Mouse (Mus musculus): ENCODE data around the gene Thop1. TPM values are rescaled to one million over a fixed set of nuclear protein-coding genes. Genes with fewer than 3 reads are reported as not detected.
"Not testable (repeated sequence)": the region's sequence is repeated elsewhere in the genome, so short reads cannot be mapped to it uniquely, and the experiment has no call there.

The Thop1 gene
- 10 to 100 TPM; 12.3 to 13.2 TPM for total RNA-seq (2021)

DNA sequence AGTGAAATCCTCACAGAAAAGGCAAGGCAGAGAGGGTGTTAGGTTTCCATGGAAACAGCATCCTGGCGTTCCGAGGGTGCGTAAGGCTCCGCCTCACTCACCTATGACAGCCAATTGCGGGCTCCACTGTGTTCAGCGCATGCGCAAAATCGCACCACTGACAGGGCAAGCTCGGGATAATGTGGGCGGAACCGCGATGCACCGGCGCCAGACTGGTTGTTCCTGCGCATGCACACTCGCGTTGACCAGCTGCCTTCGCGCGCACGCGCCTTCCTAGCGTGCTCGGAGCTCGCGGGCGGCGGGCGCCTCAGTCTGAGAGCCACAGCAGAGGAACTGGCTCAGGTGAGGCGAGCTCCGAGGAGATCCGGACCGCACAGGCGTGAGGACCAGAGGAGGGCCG is at the start of gene Thop1:
Thop1 (plus strand) TSS at position 200 of the 400 bp plus-strand sequence.
- DNase-seq (ENCODE audit: low spot score) = peak; percentile 96
- intact Hi-C loops (cut with DNase I) = no loop called here

DNA sequence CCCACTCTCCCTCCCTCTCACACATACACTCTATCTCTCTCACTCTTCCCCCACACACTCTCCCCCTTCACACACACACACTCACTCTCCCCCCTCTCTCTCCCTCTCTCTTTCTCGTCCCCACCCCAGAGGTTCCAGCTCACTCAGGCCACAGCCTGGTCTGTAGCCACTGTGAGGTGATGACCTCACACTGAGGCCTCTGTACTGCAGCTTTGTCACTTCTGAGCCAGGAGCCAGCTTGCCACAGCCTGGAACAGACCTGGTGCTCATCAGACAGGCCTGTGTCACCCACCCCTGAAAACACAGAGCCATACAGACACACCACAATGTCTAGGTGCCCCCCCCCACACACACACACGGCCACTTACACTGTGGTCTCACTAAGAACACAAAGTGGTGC is 49.6 kb upstream of the Thop1 start:
- intact Hi-C loops (cut with DNase I) = no loop called here
- DNase-seq (ENCODE audit: low spot score) = no peak

DNA sequence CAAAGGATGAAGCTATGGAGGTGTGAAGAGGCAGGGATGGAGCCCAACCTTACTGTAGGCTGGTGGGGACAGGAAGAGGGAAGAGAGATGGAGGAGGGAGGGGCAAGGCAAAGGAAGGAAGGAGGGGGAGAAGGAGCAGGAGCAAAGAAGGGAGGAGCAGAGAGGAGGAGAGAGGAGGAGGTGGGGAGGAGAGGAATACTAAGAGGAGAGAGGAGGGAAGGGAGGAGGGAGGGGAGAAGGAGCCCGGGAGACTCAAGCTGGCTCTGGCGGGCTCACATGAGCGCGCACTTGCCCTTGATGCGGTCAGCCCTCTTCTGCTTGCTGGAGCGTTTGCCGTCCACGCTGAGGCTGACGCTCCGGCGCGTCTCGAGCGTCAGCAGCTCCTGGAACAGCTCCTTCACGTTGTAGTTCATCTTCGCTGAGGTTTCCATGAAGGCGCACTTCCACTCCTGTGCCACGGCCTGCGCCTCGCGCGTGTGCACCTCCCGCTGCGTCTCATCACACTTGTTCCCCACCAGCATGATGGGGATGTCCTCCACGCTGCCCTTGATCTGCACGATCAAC is 48.2 kb upstream of the Thop1 start:
- intact Hi-C loops (cut with DNase I) = no loop called here
- no peak for DNase-seq (ENCODE audit: low spot score)

DNA sequence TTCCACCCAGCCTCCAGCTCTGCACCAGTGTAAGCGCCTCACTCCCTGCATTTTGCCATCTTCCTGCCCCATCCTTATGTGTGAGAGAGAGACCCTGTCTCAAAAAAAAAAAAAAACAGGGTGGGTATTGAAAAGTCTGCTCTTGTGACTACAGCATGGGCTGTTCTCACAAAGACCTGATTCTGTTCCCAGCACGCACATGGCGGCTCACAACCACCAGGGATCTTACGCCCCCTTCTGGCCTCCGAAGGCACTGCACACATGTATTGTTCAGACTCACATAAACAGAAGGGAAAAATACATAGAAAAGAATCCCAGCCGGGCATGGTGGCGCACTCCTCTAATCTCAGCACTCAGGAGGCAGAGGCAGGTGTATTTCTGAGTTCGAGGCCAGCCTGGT is 47.1 kb upstream of the Thop1 start:
- intact Hi-C loops (cut with DNase I) = no loop called here
- no peak for DNase-seq (ENCODE audit: low spot score)

DNA sequence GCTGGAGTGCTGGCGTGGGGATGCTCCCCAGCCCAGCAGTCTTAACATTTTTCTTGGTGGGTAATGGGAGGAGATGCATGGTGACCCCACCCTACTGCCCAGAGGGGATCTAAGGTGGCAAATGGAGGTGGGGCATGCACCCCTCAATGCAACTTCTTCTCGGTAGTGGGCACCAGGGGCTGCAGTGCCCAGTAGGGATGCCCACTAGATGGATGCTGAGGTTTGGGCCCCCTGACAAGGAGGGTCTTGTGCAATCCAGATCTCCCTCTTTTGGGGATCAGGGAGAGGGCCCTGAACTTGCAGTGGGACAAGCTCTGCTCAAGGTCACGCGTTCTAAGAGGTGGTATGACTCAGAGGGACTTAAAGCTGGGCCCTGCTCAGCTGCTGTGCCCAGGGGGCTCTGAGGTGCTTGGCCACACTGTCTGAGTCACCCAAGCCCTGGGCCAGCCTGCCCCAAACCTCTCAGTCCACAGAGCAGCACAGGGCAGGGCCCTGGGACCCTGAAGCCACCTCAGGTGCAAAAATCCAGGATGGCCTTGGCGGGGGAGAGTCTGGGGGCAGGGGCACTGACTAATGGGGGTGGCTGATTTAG is 45.4 kb upstream of the Thop1 start:
- intact Hi-C loops (cut with DNase I) = no loop called here
- no peak for DNase-seq (ENCODE audit: low spot score)

DNA sequence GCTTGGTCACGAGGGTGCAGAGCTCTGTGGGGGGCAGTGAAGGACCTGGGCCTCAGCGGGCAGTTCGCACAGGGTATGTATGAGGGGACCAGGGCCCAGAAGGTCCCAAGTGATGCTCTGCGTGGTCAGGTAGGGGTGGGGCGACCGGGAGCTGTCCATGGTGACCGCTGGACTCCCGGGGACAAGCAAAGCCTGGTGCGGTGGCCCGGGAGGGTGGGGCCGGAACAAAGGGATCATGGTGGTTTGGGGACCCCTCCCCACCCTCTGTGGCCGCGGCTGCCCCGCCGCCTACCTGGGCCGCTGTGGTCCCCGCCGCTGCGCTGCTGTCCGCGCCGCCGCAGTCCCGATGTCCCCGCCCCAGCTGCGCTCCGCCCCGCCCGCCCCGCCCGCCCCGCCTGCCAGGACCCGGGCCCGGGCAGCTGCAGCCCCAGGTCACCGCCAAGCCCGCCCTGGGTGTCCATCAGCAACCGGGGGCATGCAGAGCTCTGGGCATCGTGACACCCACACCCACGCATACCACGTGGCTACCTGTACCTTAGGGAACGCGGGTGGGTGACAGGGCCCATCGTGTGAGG is 44.7 kb upstream of the Thop1 start:
- intact Hi-C loops (cut with DNase I) = no loop called here
- no peak for DNase-seq (ENCODE audit: low spot score)

DNA sequence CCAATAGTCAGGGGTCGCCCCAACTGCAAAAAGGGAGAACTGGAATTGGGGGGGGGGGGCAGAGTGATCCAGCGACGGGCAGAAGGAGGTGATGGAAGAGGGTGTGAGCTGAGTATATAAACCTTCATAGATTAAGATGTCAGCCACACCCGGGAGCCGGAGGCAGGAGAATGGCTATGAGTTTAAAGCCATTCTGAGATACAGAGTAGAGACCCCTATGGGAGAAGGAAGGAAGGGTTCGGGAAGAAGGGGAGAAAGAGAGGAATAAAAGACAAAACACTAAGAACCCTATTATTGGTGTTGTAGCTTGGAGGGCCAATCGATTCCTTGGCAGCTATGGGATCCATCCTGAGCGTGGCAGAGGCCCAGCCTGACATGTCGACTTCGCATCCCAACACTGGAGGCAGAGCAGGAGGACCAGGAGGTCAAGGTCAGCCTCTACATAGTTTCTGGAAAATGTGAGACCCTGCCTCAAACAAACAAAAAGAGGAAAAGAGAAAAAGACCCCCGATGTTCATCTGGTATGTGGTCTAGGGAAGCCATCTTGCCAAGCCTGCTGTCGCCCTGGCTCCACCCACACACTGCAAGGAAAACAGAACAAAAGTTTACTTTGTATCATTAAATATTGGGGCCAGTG is 44.1 kb upstream of the Thop1 start, which contains the start of gene Diras1:
Diras1 (minus strand) TSS at position 24 of the 637 bp plus-strand sequence.
- intact Hi-C loops (cut with DNase I) = no loop called here
- no peak for DNase-seq (ENCODE audit: low spot score)

DNA sequence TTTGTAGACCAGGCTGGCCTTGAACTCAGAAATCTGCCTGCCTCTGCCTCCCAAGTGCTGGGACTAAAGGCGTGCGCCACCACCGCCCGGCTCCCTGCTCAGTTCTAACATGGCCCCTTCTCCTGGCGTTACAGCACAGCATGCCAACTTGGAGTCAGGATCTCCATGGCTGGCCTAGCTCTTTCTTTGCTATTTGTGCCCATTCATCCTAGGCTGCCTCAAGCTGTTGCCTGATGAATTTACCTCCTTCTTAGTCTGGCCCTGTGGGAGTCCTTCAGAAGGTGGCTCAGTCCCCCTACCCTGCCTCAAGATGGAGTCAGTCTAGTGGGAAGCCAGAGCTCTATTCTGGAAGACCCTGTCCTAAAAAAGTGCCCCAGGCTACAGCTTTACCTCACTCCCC is 43.0 kb upstream of the Thop1 start:
- no peak for DNase-seq (ENCODE audit: low spot score)
- intact Hi-C loops (cut with DNase I) = no loop called here

DNA sequence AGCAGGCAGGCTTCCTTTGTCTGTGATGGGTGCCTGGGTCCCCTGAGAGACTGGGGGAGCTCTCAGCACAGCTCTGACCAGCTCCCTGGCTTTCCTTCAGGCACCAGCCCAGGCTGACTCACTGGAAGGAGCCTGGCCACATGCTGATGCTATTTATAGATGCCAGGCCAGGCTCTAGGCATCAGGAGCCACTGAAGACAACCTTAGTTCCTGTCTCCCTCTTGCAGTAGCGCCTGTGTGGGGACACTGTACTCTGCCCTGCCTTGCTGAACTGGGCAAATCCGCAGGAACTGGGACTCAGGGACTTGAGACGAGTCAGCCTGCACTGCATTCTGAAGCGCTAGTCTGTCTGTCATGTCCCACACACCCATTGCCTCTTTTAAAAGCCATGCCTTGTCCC is 42.5 kb upstream of the Thop1 start:
- intact Hi-C loops (cut with DNase I) = no loop called here
- no peak for DNase-seq (ENCODE audit: low spot score)

DNA sequence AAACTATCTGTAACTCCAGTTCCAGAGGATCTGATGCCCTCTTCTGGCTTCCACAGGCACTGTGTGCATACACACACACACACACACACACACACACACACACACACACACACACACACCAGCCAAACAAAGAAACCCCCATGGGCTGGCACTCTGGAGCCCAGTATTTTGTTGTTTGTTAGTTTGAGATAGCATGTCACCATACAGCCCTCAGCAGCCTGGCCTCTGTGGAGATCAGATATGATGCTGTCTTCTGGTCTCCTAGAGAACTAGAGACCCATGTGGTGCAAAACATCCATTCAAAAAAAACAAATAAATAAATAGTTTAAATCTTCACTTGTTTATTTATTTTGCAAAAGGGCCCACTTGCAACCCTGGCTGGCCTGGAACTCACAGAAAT is 41.6 kb upstream of the Thop1 start:
- intact Hi-C loops (cut with DNase I) = no loop called here
- no peak for DNase-seq (ENCODE audit: low spot score)

DNA sequence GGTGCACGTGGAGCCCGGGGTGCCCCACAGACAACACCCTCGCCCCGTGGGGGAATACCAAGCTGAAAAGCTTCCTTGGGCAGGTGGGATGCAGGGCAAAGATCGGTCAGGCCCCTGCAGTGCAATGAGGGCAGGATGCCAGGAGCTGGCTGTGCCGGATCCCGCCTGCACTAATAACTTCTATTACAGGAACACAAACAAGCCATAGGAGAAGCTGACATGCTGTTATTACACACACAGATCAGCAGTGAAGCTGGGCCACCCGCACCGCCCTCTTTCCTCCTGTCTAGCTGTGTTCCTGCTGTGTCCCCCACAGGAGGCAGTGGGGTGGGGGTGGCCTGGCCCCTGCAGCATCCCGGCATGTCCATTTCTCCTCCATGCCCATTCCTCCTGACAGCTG is 40.8 kb upstream of the Thop1 start:
- no peak for DNase-seq (ENCODE audit: low spot score)
- intact Hi-C loops (cut with DNase I) = no loop called here

DNA sequence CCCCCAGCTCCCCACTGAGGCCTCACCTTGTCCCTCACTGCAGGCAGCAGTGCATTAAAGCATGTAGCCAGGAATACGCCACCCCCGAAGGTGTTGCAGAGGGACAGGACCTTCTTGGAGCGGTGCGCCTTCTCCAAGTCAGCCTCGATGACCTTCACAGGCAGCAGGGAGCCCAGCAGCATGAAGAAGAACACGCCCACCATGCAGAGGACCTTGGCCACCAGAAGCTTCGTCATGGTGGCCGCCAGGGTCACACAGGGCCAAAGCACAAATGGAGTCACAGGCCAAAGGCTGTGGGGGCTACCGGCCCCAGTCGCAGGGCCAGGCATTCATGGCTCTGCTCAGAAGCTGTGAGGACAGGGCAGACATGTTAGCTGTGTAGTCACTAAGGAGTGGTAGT is 36.2 kb upstream of the Thop1 start:
- intact Hi-C loops (cut with DNase I) = no loop called here

DNA sequence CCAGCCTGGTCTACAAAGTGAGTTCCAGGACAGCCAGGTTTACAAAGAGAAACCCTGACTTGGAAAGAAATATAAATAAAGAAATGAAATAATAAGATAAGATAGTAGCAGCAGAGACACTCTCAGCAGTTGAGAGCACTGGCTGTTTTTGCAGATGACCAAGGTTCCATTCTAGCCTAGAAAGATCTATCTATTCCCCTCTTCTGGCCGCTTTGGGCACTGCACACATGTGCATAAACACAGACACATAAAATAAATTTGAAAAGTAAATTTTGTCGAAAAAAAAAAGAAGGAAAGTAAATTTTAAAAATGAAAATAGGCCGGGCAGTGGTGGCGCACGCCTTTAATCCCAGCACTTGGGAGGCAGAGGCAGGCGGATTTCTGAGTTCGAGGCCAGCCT is 33.6 kb upstream of the Thop1 start:
- intact Hi-C loops (cut with DNase I) = no loop called here
- no peak for DNase-seq (ENCODE audit: low spot score)

More for the DNA sequence above, 36.2 kb upstream of the Thop1 start:
- DNase-seq (ENCODE audit: low spot score) = no peak

DNA sequence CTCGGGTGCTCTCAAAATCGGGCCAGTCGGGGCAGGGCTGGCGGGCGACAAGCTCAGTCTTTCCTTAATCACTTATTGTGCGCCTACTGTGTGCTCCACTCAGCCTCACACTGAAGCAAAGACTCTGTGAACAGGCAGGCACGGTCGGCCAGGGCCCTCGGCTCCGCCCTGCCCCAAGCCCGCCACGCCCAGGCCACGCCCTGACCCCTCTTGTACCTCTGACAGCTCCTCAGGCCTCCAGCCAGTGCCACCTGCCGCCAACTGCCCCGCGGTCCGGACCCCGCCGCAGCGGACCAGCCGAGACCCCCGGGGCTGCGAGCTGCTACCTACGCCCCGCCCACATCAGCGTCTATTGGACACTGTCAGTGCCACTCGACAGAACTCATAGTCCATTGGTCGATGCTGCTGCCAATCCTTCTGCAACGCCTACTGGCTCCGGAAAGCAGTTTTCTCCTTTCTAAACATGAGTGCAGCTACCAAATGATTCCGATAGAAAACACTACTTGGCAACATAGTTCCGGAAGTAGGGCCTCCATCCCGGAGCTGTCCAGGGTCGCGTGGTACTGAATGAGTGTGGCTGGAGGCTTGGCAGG is 32.8 kb upstream of the Thop1 start, which contains the start of gene Slc39a3:
Slc39a3 (minus strand) TSS at position 439 of the 593 bp plus-strand sequence.
- peak; percentile 98 for DNase-seq (ENCODE audit: low spot score)
- intact Hi-C loops (cut with DNase I) = no loop called here

DNA sequence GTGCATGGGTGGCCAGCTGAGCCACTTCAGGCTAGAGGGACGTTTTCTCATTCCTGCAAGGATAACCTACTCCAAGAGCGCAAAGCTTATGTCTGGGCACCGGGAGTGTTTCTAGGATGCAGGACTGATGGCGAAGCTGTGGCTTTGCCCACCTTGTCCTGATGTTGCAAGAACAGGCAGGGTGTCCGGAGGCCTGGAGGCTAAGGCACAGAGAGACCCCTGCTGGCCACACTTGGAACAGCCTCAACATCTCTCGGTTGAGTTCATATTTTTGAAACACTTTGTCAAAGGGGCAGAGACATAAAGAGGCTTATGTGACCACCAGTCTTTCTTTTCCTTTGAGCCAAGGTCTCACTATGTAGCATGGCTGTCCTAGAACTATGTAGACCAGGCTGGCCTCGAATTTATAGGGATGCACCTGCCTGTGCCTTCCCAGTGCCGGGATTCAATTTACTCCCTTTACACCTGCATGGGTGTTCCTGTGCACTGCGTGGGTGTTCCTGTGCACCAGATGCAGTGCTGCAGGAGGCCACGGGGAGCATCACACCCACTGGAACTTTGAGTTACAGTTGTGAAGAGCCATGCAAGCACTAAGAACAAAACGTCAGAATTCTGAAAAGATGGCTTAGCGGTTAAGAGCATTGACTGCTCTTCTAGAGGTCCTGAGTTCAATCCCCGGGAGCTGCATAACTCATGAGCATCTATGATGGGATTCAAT is 28.2 kb upstream of the Thop1 start:
- no peak for DNase-seq (ENCODE audit: low spot score)
- intact Hi-C loops (cut with DNase I) = loop anchor here (1.0 to 2.0 kb wide), 2 partner anchors 25 to 42 kb away; no protein-coding TSS in a partner anchor

DNA sequence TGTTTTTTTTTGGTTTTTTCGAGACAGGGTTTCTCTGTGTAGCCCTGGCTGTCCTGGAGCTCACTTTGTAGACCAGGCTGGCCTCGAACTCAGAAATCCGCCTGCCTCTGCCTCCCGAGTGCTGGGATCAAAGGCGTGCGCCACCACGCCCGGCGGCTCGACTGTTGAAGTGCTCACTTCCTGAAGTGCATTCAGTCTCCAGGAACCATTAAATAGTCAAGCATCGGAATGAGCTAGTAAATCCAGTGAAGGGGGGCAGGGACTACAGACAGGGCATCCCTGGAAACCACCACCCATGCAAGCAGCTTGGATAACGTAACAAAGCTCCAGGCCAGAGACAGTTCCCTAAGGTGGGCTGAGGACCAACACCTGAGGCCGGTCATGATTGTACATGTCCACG is 24.6 kb upstream of the Thop1 start:
- intact Hi-C loops (cut with DNase I); DNase-seq (ENCODE audit: low spot score): not testable (repeated sequence)

DNA sequence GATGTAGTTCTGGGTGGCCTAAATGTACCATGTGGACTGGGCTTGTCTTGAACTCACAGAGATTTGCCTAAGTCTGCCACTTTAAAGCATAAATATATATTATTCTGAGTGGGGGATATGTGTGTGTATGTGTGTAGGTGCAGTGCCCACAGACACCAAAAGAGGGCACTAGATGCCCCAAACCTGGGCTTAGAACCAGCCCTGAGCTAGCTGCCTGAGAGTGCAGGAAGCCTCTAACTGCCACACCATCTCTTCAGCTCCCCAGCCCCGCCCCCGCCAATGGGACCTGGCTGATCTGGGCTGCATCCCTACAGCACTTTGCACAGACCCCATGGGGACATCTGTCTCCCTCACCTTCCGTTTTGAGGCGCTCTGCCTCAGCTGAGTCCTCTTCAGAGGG is 19.2 kb upstream of the Thop1 start:
- intact Hi-C loops (cut with DNase I) = no loop called here
- no peak for DNase-seq (ENCODE audit: low spot score)

DNA sequence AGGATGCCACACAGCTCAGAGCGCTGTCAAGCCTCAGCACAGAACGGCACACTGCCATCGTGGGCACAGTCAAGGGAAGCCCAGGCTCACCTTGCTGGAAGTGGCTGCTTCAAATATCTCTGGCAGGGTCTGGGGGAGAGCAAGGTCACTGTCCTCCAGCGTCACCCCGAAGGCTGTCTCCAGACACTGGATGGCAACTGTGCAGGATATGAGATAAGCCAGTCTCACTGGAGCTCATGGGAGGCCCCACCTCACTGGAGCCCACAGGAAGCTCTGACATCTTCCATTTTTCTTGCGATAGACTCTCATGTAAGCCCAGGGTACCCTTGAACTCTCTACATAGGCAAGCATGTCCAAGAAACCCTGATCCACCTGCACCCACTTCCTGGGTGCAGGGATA is 18.7 kb upstream of the Thop1 start:
- no peak for DNase-seq (ENCODE audit: low spot score)
- intact Hi-C loops (cut with DNase I) = no loop called here

DNA sequence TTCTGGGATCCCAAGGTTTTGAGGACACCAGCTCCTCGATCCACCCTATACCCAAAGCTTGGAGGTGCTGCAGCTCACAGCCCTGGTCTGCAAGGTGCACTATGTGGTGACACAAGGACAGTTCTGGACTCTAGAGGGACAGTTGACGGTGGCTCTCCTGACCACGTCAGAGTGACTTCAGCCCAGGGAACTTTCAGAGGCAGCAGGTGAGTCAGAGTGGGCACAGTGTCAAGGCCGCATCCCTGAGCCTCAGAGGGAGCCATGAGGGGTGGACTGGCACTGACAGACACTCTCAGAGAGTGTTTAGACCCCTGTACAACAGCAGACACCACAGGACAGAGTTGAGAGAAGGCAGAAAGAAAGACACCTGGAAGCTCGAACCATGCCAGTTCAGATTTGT is 17.3 kb upstream of the Thop1 start:
- intact Hi-C loops (cut with DNase I) = no loop called here
- DNase-seq (ENCODE audit: low spot score) = no peak

DNA sequence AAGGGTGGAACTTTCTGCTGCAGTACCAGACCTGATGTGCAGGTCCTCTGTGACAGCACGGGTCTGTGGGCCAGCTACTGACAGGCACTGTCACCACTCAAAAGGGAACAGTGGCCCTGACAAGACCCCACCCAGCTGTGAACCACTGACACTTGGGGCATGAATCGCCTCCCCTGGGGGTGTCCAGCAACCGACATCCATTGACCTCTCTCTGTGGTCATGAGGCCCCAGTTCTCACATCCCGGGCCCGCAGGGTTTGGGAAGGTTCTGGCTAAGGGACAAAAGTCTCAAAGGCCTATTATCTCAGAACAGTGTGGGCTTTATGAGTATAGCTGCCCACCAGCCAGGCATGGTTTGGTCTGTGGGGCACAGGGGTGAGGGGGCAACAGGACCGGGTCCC is 14.7 kb upstream of the Thop1 start:
- intact Hi-C loops (cut with DNase I) = no loop called here
- DNase-seq (ENCODE audit: low spot score) = no peak

Data from heart, postnatal 25 days (tissue).